Mouse (Mus musculus): ENCODE data around the gene Exoc6b.

DNA sequence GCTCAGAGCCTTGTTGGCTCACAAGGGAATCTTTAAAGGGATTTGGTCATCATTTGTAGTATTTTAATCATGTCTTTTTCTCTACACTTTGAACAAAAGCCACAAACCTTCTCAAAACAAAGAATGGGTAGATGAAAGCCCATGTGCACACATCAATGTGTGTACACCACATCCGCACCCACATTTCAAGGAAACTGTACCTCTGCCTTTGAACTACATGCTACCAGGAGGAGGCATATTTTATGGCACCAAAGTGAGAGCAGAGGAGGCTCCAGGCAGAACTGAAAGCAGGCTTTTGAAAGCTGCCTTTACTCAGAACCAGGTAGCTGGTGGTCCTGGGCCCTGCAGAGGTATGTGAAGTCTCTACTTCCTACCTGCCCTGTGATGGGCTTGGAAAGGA is 452.3 kb downstream of the Exoc6b start:
- TF ChIP-seq CTCF (IDR thresholded peaks at IDR 0.05; ENCODE audit: low read depth): no peak
- TF ChIP-seq EP300 (optimal IDR thresholded peaks at IDR 0.05): no peak

Data from stomach, postnatal 0 days (tissue).